14 mouse cellular contexts compared by ENCODE assay signal in genomic region chr16:45029493-45029892, GRCm38 (mm10).
DNase-seq lines count a peak whose midpoint lies in the region; ATAC-seq and TF ChIP-seq lines count a peak whose summit lies in the region.
"Had no signal": no experiment of that assay in that cellular context is flagged by ENCODE, and none has a peak within 500 bp of the region (broad histone marks: within the 10 kb centered on the region; RNA-seq: fewer than 3 reads in every experiment).

No protein-coding gene starts in this region.

- no peak overlapping the region for H3K4me3 ChIP-seq in heart, embryonic 12.5 days
- no peak overlapping the region for H3K4me3 ChIP-seq in MEL (ENCODE audit: control insufficient read depth in 1 of 2, insufficient read depth in 1 of 2, low read depth in 2 of 2, low read length in 2 of 2)
- H3K4me3 ChIP-seq in lung, embryonic 16.5 days (ENCODE audit: low read length) = no peak overlapping the region
- H3K4me3 ChIP-seq: forebrain, embryonic 10.5 days; liver, embryonic 15.5 days; midbrain, embryonic 13.5 days; neural tube, embryonic 12.5 days had no signal

- TF ChIP-seq EP300 in MEL (IDR thresholded peaks at IDR 0.05; ENCODE audit: low read depth in 1 of 2, low read length in 2 of 2) = no peak

- no peak for TF ChIP-seq RAD21 in MEL (IDR thresholded peaks at IDR 0.05; ENCODE audit: low read depth, low read length)

- H3K27ac ChIP-seq in heart, embryonic 12.5 days (ENCODE audit: poor library complexity, severe bottlenecking) = no peak overlapping the region
- H3K27ac ChIP-seq in MEL (ENCODE audit: control insufficient read depth, low read depth, low read length) = no peak overlapping the region
- no peak overlapping the region for H3K27ac ChIP-seq in lung, embryonic 16.5 days (ENCODE audit: low read length)
- H3K27ac ChIP-seq: forebrain, embryonic 10.5 days; midbrain, embryonic 13.5 days; neural tube, embryonic 12.5 days had no signal

- H3K4me2 ChIP-seq in heart, embryonic 12.5 days = no peak overlapping the region
- no peak overlapping the region for H3K4me2 ChIP-seq in lung, embryonic 16.5 days (ENCODE audit: low read depth, low read length)
- H3K4me2 ChIP-seq: liver, embryonic 15.5 days; midbrain, embryonic 13.5 days; neural tube, embryonic 12.5 days had no signal

- WGBS in heart, embryonic 12.5 days = 88% methylated on average over 1 of the region's 1 CpGs
- WGBS in lung, embryonic 16.5 days = 78% methylated on average over 1 of the region's 1 CpGs

- H3K36me3 ChIP-seq in heart, embryonic 12.5 days = no peaks in the 10 kb centered on the region
- peaks cover 0 to 24% of the 10 kb centered on the region in 2 experiments; a peak in 2 of 4 replicates for H3K36me3 ChIP-seq in MEL (ENCODE audit: control insufficient read depth in 1 of 2, insufficient read depth in 2 of 2, low read length in 2 of 2)
- no peaks in the 10 kb centered on the region for H3K36me3 ChIP-seq in lung, embryonic 16.5 days (ENCODE audit: control insufficient read depth, insufficient read depth, low read length)
- H3K36me3 ChIP-seq: forebrain, embryonic 10.5 days; liver, embryonic 15.5 days; midbrain, embryonic 13.5 days; neural tube, embryonic 12.5 days had no signal

- no peak for TF ChIP-seq CTCF in MEL (IDR thresholded peaks at IDR 0.05 in 2 of 3, conservative IDR thresholded peaks at IDR 0.05 in 1 of 3; ENCODE audit: control insufficient read depth in 1 of 3, insufficient read depth in 1 of 3, low read depth in 2 of 3, low read length in 3 of 3, poor library complexity in 1 of 3, severe bottlenecking in 1 of 3)

- no peaks in the 10 kb centered on the region for H3K4me1 ChIP-seq in heart, embryonic 12.5 days (replicated peaks)
- H3K4me1 ChIP-seq in MEL (ENCODE audit: control insufficient read depth in 1 of 2, insufficient read depth in 2 of 2, low read length in 2 of 2) = peaks cover 12 to 13% of the 10 kb centered on the region in 2 experiments
- no peaks in the 10 kb centered on the region for H3K4me1 ChIP-seq in lung, embryonic 16.5 days (replicated peaks; ENCODE audit: control insufficient read depth, insufficient read depth, low read length)
- H3K4me1 ChIP-seq: forebrain, embryonic 10.5 days; midbrain, embryonic 13.5 days; neural tube, embryonic 12.5 days had no signal

- no peak for ATAC-seq in heart, embryonic 12.5 days (ENCODE audit: insufficient number of reproducible peaks, low FRiP score)
- ATAC-seq in lung, embryonic 16.5 days (ENCODE audit: low read depth) = peak; percentile 59; the same call in 1 of the 2 replicates
- ATAC-seq: midbrain, embryonic 13.5 days had no signal

- TF ChIP-seq POLR2A in MEL (IDR thresholded peaks at IDR 0.05; ENCODE audit: control insufficient read depth in 1 of 2, insufficient read depth in 1 of 2, low read depth in 1 of 2, low read length in 2 of 2, poor library complexity in 1 of 2) = no peak

- no peaks in the 10 kb centered on the region for H3K9me3 ChIP-seq in heart, embryonic 12.5 days (replicated peaks)
- H3K9me3 ChIP-seq in MEL (replicated peaks; ENCODE audit: insufficient read depth, low read length) = no peaks in the 10 kb centered on the region
- no peaks in the 10 kb centered on the region for H3K9me3 ChIP-seq in lung, embryonic 16.5 days (ENCODE audit: control insufficient read depth, low read length)
- H3K9me3 ChIP-seq: forebrain, embryonic 10.5 days; liver, embryonic 15.5 days; midbrain, embryonic 13.5 days; neural tube, embryonic 12.5 days had no signal

- H3K9ac ChIP-seq in heart, embryonic 12.5 days = no peak overlapping the region
- H3K9ac ChIP-seq in MEL (ENCODE audit: control insufficient read depth, low read depth, low read length, poor library complexity, severe bottlenecking) = no peak overlapping the region
- no peak overlapping the region for H3K9ac ChIP-seq in lung, embryonic 16.5 days (ENCODE audit: low read length)
- H3K9ac ChIP-seq: liver, embryonic 15.5 days; midbrain, embryonic 13.5 days; neural tube, embryonic 12.5 days had no signal

- DNase-seq in heart, postnatal 10 days = peak; percentile 28 to 37
- DNase-seq in 3T3-L1 (ENCODE audit: low read depth, low spot score) (peak; percentile 86), MEL (ENCODE audit: low read depth, low spot score) (peak; percentile 56)
- DNase-seq in urinary bladder, postnatal 36 days (ENCODE audit: low spot score in 2 of 2) = no peak
- DNase-seq in gastrocnemius, postnatal 14 days = no peak
- no peak for DNase-seq in frontal cortex, postnatal 10 days (ENCODE audit: low spot score in 2 of 2)
- DNase-seq: cerebellum, adult 8-10 months; retina, postnatal 1 day had no signal

- H3K27me3 ChIP-seq in heart, embryonic 12.5 days (replicated peaks) = no peaks in the 10 kb centered on the region
- H3K27me3 ChIP-seq in MEL (ENCODE audit: control insufficient read depth in 1 of 2, insufficient read depth in 2 of 2, low read length in 2 of 2) = no peaks in the 10 kb centered on the region
- H3K27me3 ChIP-seq in lung, embryonic 16.5 days (ENCODE audit: control insufficient read depth, insufficient read depth, low read depth, low read length) = no peaks in the 10 kb centered on the region
- H3K27me3 ChIP-seq: liver, embryonic 15.5 days; midbrain, embryonic 13.5 days; neural tube, embryonic 12.5 days had no signal

- no peaks in the 10 kb centered on the region for H3K79me2 ChIP-seq in MEL (ENCODE audit: control insufficient read depth, insufficient read depth, low read length, poor library complexity)

- intact Hi-C loops in heart, postnatal 10 days (cut with DNase I) = loop anchor here (10.0 kb wide), 1 partner anchor 305 kb away; the partner anchor contains the start of gene Nepro
- intact Hi-C loops in gastrocnemius, postnatal 14 days (cut with DNase I; ENCODE audit: low total_unique reads) = no loop called here

TF ChIP-seq in MEL, 35 proteins besides CTCF, POLR2A, EP300 and RAD21:
- TF ChIP-seq ETS1 (IDR thresholded peaks at IDR 0.05; ENCODE audit: low read depth, low read length) (peak; percentile 67; the same call in 1 of the 2 replicates), TAL1 (IDR thresholded peaks at IDR 0.05; ENCODE audit: low read length) (no peak), MAX (IDR thresholded peaks at IDR 0.05; ENCODE audit: low read length) (no peak), USF2 (IDR thresholded peaks at IDR 0.05; ENCODE audit: borderline replicate concordance in 1 of 2, insufficient read depth in 1 of 2, low read depth in 1 of 2, low read length in 2 of 2) (no peak), KAT2A (conservative IDR thresholded peaks at IDR 0.05; ENCODE audit: low read depth, low read length) (no peak), POLR2AphosphoS5 (IDR thresholded peaks at IDR 0.05; ENCODE audit: borderline replicate concordance, low read depth, low read length) (no peak), ZKSCAN1 (IDR thresholded peaks at IDR 0.05; ENCODE audit: low read depth, low read length) (no peak)

Comparison
In these comparisons a context has a peak if more than half of its experiments do, and no peak if none do; other contexts are left out.
1. DNase-seq: peak in heart, postnatal 10 days (2 of 2), 3T3-L1 (single experiment) and MEL (single experiment); none in urinary bladder, postnatal 36 days (0 of 2), gastrocnemius, postnatal 14 days (single experiment) and frontal cortex, postnatal 10 days (0 of 2).